Mouse (Mus musculus) heart, embryonic 13.5 days (tissue): ENCODE measurements around the gene Tifab. TPM values are rescaled to one million over a fixed set of nuclear protein-coding genes. Genes with fewer than 3 reads are reported as not detected.

Source experiments
- ATAC-seq: fragments of 200-750 bp; cut with Nextera tagmentation; 2 replicates; pipeline ENCODE4 v1.8.0; 2017; ENCODE audit warnings: moderate TSS enrichment; ENCODE audit not compliant: insufficient number of reproducible peaks, low FRiP score, low TSS enrichment; ENCODE audit errors: extremely low read depth
- H3K27ac ChIP-seq: fragments of 300-500 bp; sonication (generic); replicated peaks from 2 replicates; pipeline ENCODE4 v1.5.1; 2015; ENCODE audit warnings: moderate library complexity, mild to moderate bottlenecking, inconsistent platforms
- H3K27me3 ChIP-seq: fragments of 300-500 bp; sonication (generic); replicated peaks from 2 replicates; pipeline ENCODE4 v1.6.1; 2015; ENCODE audit warnings: mild to moderate bottlenecking, inconsistent platforms
- H3K36me3 ChIP-seq: fragments of 300-500 bp; sonication (generic); 2 replicates; pipeline ENCODE4 v1.6.1; 2015; ENCODE audit warnings: mild to moderate bottlenecking, inconsistent platforms
- H3K4me1 ChIP-seq: fragments of 300-500 bp; sonication (generic); 2 replicates; pipeline ENCODE4 v1.6.1; 2015; ENCODE audit warnings: inconsistent platforms
- H3K4me2 ChIP-seq: fragments of 300-500 bp; sonication (generic); 2 replicates; pipeline ENCODE4 v1.6.1; 2015; ENCODE audit warnings: inconsistent platforms, mild to moderate bottlenecking, moderate library complexity
- H3K4me3 ChIP-seq: fragments of 300-500 bp; sonication (generic); 2 replicates; pipeline ENCODE4 v1.5.1; 2015; ENCODE audit warnings: moderate library complexity, mild to moderate bottlenecking, inconsistent platforms
- H3K9ac ChIP-seq: fragments of 300-500 bp; sonication (generic); 2 replicates; pipeline ENCODE4 v1.6.1; 2015; ENCODE audit warnings: inconsistent platforms, mild to moderate bottlenecking, moderate library complexity
- H3K9me3 ChIP-seq: fragments of 300-500 bp; sonication (generic); 2 replicates; pipeline ENCODE4 v1.6.1; 2016; ENCODE audit warnings: inconsistent platforms
- WGBS: fragments of 180-500 bp; shearing (Covaris S2); methylation state at CpG from one replicate; pipeline ENCODE4 v1.1.7; 2015; ENCODE audit warnings: mixed read lengths; 5-methylcytosine and 5-hydroxymethylcytosine counted together
- polyA plus RNA-seq: library from polyadenylated mRNA; unstranded; fragments of >200 nt; fragmentation: Nextera tagmentation; extraction: Ambion mirVana; gene quantifications from 2 replicates; pipeline ENCODE4 v1.2.1, GENCODE M21; 2015

The Tifab gene
- polyA plus RNA-seq, 1 experiment from 2014 or later = 1.1 TPM

GRCm38 (mm10) chr13:56175848-56176247, 2.8 kb downstream of the Tifab start:
- WGBS = 60% methylated on average over 4 of the region's 4 CpGs
- Histone ChIP-seq H3K4me3 (no peak overlapping the region), H3K27me3 (peaks cover 15% of the 10 kb centered on the region), H3K36me3 (no peaks in the 10 kb centered on the region), H3K9ac (no peak overlapping the region), H3K9me3 (no peaks in the 10 kb centered on the region), H3K4me1 (peaks cover 16% of the 10 kb centered on the region), H3K27ac (no peak overlapping the region), H3K4me2 (no peak overlapping the region)
- no peak for ATAC-seq

- Histone ChIP-seq H3K4me3 (no peak overlapping the region), H3K36me3 (no peaks in the 10 kb centered on the region), H3K9ac (no peak overlapping the region), H3K4me2 (no peak overlapping the region), H3K27ac (peak overlapping the region; percentile 65), H3K9me3 (no peaks in the 10 kb centered on the region), H3K27me3 (peaks cover 19% of the 10 kb centered on the region; the same call in 1 of the 2 replicates), H3K4me1 (peaks cover 23% of the 10 kb centered on the region)
- WGBS = 36% methylated on average over 7 of the region's 7 CpGs
- no peak for ATAC-seq
Observed at GRCm38 (mm10) chr13:56172901-56173545, 5.7 kb downstream of the Tifab start.

GRCm38 (mm10) chr13:56172106-56172505, 6.6 kb downstream of the Tifab start:
- Histone ChIP-seq H3K4me2 (no peak overlapping the region), H3K9me3 (no peaks in the 10 kb centered on the region), H3K4me3 (no peak overlapping the region), H3K27ac (no peak overlapping the region), H3K9ac (no peak overlapping the region), H3K27me3 (peaks cover 19% of the 10 kb centered on the region; the same call in 1 of the 2 replicates), H3K4me1 (peaks cover 27% of the 10 kb centered on the region), H3K36me3 (no peaks in the 10 kb centered on the region)
- WGBS = 75% methylated on average over 7 of the region's 7 CpGs
- ATAC-seq = no peak

- no peak overlapping the region for H3K4me3 ChIP-seq
- H3K9ac ChIP-seq = no peak overlapping the region
- 53% methylated on average over 3 of the region's 3 CpGs for WGBS
- peaks cover 11% of the 10 kb centered on the region; the same call in 1 of the 2 replicates for H3K27me3 ChIP-seq
- H3K27ac ChIP-seq = 0 out of 2 replicates have a peak overlapping the region, but pooled peaks have one; percentile 45
- H3K4me1 ChIP-seq = peaks cover 33% of the 10 kb centered on the region
- H3K36me3 ChIP-seq = no peaks in the 10 kb centered on the region
- H3K9me3 ChIP-seq = no peaks in the 10 kb centered on the region
- no peak for ATAC-seq
- no peak overlapping the region for H3K4me2 ChIP-seq
Observed at GRCm38 (mm10) chr13:56168403-56168781, 10.3 kb downstream of the Tifab start.

- peaks cover 11% of the 10 kb centered on the region; the same call in 1 of the 2 replicates for H3K27me3 ChIP-seq
- 0 out of 2 replicates have a peak overlapping the region, but pooled peaks have one; percentile 42 for H3K27ac ChIP-seq
- H3K9me3 ChIP-seq = no peaks in the 10 kb centered on the region
- peak; percentile 27; the same call in 1 of the 2 replicates for ATAC-seq
- 20% methylated on average over 13 of the region's 14 CpGs for WGBS
- H3K4me1 ChIP-seq = peaks cover 31% of the 10 kb centered on the region
- H3K4me3 ChIP-seq = no peak overlapping the region
- peak overlapping the region; percentile 40 for H3K4me2 ChIP-seq
- no peak overlapping the region for H3K9ac ChIP-seq
- no peaks in the 10 kb centered on the region for H3K36me3 ChIP-seq
Observed at GRCm38 (mm10) chr13:56167446-56168402, 11.0 kb downstream of the Tifab start.

GRCm38 (mm10) chr13:56165561-56165960, 13.1 kb downstream of the Tifab start:
- Histone ChIP-seq H3K4me2 (no peak overlapping the region), H3K36me3 (no peaks in the 10 kb centered on the region), H3K27me3 (peaks cover 10% of the 10 kb centered on the region; the same call in 1 of the 2 replicates), H3K27ac (no peak overlapping the region), H3K9me3 (no peaks in the 10 kb centered on the region), H3K9ac (no peak overlapping the region), H3K4me1 (peaks cover 26% of the 10 kb centered on the region), H3K4me3 (no peak overlapping the region)
- ATAC-seq = no peak
- WGBS = 85% methylated on average over 11 of the region's 11 CpGs

- Histone ChIP-seq H3K36me3 (no peaks in the 10 kb centered on the region), H3K4me2 (no peak overlapping the region), H3K9me3 (no peaks in the 10 kb centered on the region), H3K27ac (no peak overlapping the region; the same call in 1 of the 2 replicates), H3K27me3 (peaks cover 3% of the 10 kb centered on the region; the same call in 1 of the 2 replicates), H3K4me1 (peaks cover 37% of the 10 kb centered on the region), H3K9ac (no peak overlapping the region), H3K4me3 (no peak overlapping the region)
- ATAC-seq = no peak
- WGBS = 81% methylated on average over 3 of the region's 3 CpGs
Observed at GRCm38 (mm10) chr13:56164372-56164771, 14.3 kb downstream of the Tifab start.

GRCm38 (mm10) chr13:56163751-56164150, 14.9 kb downstream of the Tifab start:
- Histone ChIP-seq H3K27ac (no peak overlapping the region; the same call in 1 of the 2 replicates), H3K9me3 (no peaks in the 10 kb centered on the region), H3K4me3 (no peak overlapping the region), H3K36me3 (no peaks in the 10 kb centered on the region), H3K9ac (no peak overlapping the region), H3K27me3 (peaks cover 3% of the 10 kb centered on the region; the same call in 1 of the 2 replicates), H3K4me2 (no peak overlapping the region), H3K4me1 (peaks cover 41% of the 10 kb centered on the region)
- 46% methylated on average over 6 of the region's 6 CpGs for WGBS
- ATAC-seq = no peak

GRCm38 (mm10) chr13:56162859-56163258, 15.8 kb downstream of the Tifab start:
- ATAC-seq = no peak
- Histone ChIP-seq H3K36me3 (no peaks in the 10 kb centered on the region), H3K4me3 (no peak overlapping the region), H3K27me3 (peaks cover 3% of the 10 kb centered on the region; the same call in 1 of the 2 replicates), H3K4me1 (peaks cover 38% of the 10 kb centered on the region), H3K9me3 (no peaks in the 10 kb centered on the region), H3K27ac (no peak overlapping the region), H3K9ac (no peak overlapping the region), H3K4me2 (no peak overlapping the region)
- WGBS = 77% methylated on average over 6 of the region's 6 CpGs

GRCm38 (mm10) chr13:56159614-56160363, 18.9 kb downstream of the Tifab start:
- WGBS = 37% methylated on average over 17 of the region's 17 CpGs
- Histone ChIP-seq H3K9me3 (no peaks in the 10 kb centered on the region), H3K9ac (peak overlapping the region; percentile 40; the same call in 1 of the 2 replicates), H3K4me3 (no peak overlapping the region), H3K27ac (peak overlapping the region; percentile 67), H3K27me3 (peaks cover 6% of the 10 kb centered on the region; the same call in 1 of the 2 replicates), H3K36me3 (no peaks in the 10 kb centered on the region), H3K4me1 (peaks cover 49% of the 10 kb centered on the region), H3K4me2 (peak overlapping the region; percentile 31; the same call in 1 of the 2 replicates)
- no peak for ATAC-seq
